Comparison of ENCODE assay signal across 9 mouse cellular contexts in genomic region chr2:168078107-168078830, GRCm38 (mm10). TPM values are rescaled to one million over a fixed set of nuclear protein-coding genes. Genes with fewer than 3 reads are reported as not detected.
DNase-seq lines count a peak whose midpoint lies in the region; ATAC-seq and TF ChIP-seq lines count a peak whose summit lies in the region.
"Had no signal": no experiment of that assay in that cellular context is flagged by ENCODE, and none has a peak within 500 bp of the region (broad histone marks: within the 10 kb centered on the region; RNA-seq: fewer than 3 reads in every experiment).

No protein-coding gene starts in this region.

- no peak for TF ChIP-seq CTCF in MEL (IDR thresholded peaks at IDR 0.05 in 2 of 3, conservative IDR thresholded peaks at IDR 0.05 in 1 of 3; ENCODE audit: control insufficient read depth in 1 of 3, insufficient read depth in 1 of 3, low read depth in 2 of 3, low read length in 3 of 3, poor library complexity in 1 of 3, severe bottlenecking in 1 of 3)

- H3K4me3 ChIP-seq in MEL (ENCODE audit: control insufficient read depth in 1 of 2, insufficient read depth in 1 of 2, low read depth in 2 of 2, low read length in 2 of 2), result no peak overlapping the region
- no peak overlapping the region for H3K4me3 ChIP-seq in forebrain, embryonic 13.5 days

- peak; percentile 11 for DNase-seq in cerebellum, adult 11 months
- DNase-seq in cerebellum, postnatal 10 days, result no peak
- peak; percentile 32 for DNase-seq in MEL (ENCODE audit: low read depth, low spot score)
- peak; percentile 83 for DNase-seq in kidney, postnatal 14 days
- DNase-seq in ovary, postnatal 36 days (ENCODE audit: low spot score), result peak; percentile 64
- DNase-seq in frontal cortex, postnatal 10 days (ENCODE audit: low spot score in 2 of 2), result no peak
- DNase-seq in layer of hippocampus, postnatal 36 days, result no peak

- H3K79me2 ChIP-seq in MEL (ENCODE audit: control insufficient read depth, insufficient read depth, low read length, poor library complexity), result peaks cover 1% of the 10 kb centered on the region; the same call in 1 of the 2 replicates

- no peak overlapping the region for H3K27ac ChIP-seq in MEL (ENCODE audit: control insufficient read depth, low read depth, low read length)
- H3K27ac ChIP-seq in forebrain, embryonic 13.5 days, result no peak overlapping the region

- H3K9ac ChIP-seq in MEL (ENCODE audit: control insufficient read depth, low read depth, low read length, poor library complexity, severe bottlenecking), result no peak overlapping the region
- H3K9ac ChIP-seq in forebrain, embryonic 13.5 days, result no peak overlapping the region

- H3K27me3 ChIP-seq in MEL (ENCODE audit: control insufficient read depth in 1 of 2, insufficient read depth in 2 of 2, low read length in 2 of 2), result peaks cover 0 to 2% of the 10 kb centered on the region in 2 experiments; a peak in 2 of 4 replicates
- H3K27me3 ChIP-seq in forebrain, embryonic 13.5 days, result peaks cover 13% of the 10 kb centered on the region

- H3K9me3 ChIP-seq in MEL (replicated peaks; ENCODE audit: insufficient read depth, low read length), result no peaks in the 10 kb centered on the region
- H3K9me3 ChIP-seq in forebrain, embryonic 13.5 days (replicated peaks), result no peaks in the 10 kb centered on the region

- no peak for TF ChIP-seq EP300 in MEL (IDR thresholded peaks at IDR 0.05; ENCODE audit: low read depth in 1 of 2, low read length in 2 of 2)

- 45% methylated on average over 15 of the region's 15 CpGs for WGBS in forebrain, embryonic 13.5 days

- no peak for TF ChIP-seq RAD21 in MEL (IDR thresholded peaks at IDR 0.05; ENCODE audit: low read depth, low read length)

- H3K4me1 ChIP-seq in MEL (ENCODE audit: control insufficient read depth in 1 of 2, insufficient read depth in 2 of 2, low read length in 2 of 2), result peaks cover 2 to 15% of the 10 kb centered on the region in 2 experiments; a peak in 3 of 4 replicates
- H3K4me1 ChIP-seq in forebrain, embryonic 13.5 days, result peaks cover 27% of the 10 kb centered on the region

- H3K36me3 ChIP-seq in MEL (ENCODE audit: control insufficient read depth in 1 of 2, insufficient read depth in 2 of 2, low read length in 2 of 2), result peaks cover 0 to 7% of the 10 kb centered on the region in 2 experiments; a peak in 2 of 4 replicates
- H3K36me3 ChIP-seq in forebrain, embryonic 13.5 days (ENCODE audit: poor library complexity, severe bottlenecking), result no peaks in the 10 kb centered on the region

- ATAC-seq in forebrain, embryonic 13.5 days, result no peak
- ATAC-seq: hindbrain, embryonic 16.5 days had no signal

- no peak overlapping the region for H3K4me2 ChIP-seq in forebrain, embryonic 13.5 days

- TF ChIP-seq POLR2A in MEL (IDR thresholded peaks at IDR 0.05; ENCODE audit: control insufficient read depth in 1 of 2, insufficient read depth in 1 of 2, low read depth in 1 of 2, low read length in 2 of 2, poor library complexity in 1 of 2), result no peak

TF ChIP-seq in MEL, 35 proteins besides CTCF, POLR2A, EP300 and RAD21:
- TF ChIP-seq ELF1 (IDR thresholded peaks at IDR 0.05; ENCODE audit: low read depth, low read length) (no peak), POLR2AphosphoS2 (IDR thresholded peaks at IDR 0.05; ENCODE audit: low read length) (no peak), NELFE (IDR thresholded peaks at IDR 0.05; ENCODE audit: low read depth, low read length) (no peak), JUND (IDR thresholded peaks at IDR 0.05; ENCODE audit: low read depth, low read length) (no peak)

RNA-seq across cellular contexts. Expression of gene Pard6b, which starts 2.5 kb away (rescaled TPM):
- 3.8 and 3.9 TPM in 2 replicates for total RNA-seq in MEL (2012; rRNA removed)
- polyA plus RNA-seq in MEL (2012; ENCODE audit: insufficient read depth in 1 of 2, insufficient read length in 2 of 2, low read depth in 1 of 2, low replicate concordance in 2 of 2, missing spikeins in 1 of 2), result 1 to 10 TPM in 1 of 2 experiments, not detected in 1; 7.6 TPM
- 1 to 10 TPM; 4.1 to 4.3 TPM for total RNA-seq in layer of hippocampus, postnatal 36 days (2021)
- polyA plus RNA-seq in forebrain, embryonic 13.5 days (2015; fragmentation: Nextera tagmentation; extraction: Ambion mirVana), result 7.6 and 7.7 TPM in 2 replicates

Comparison
In these comparisons a context has a peak if more than half of its experiments do, and no peak if none do; other contexts are left out.
1. DNase-seq: peak in cerebellum, adult 11 months (single experiment), MEL (single experiment), kidney, postnatal 14 days (single experiment) and ovary, postnatal 36 days (single experiment); none in cerebellum, postnatal 10 days (0 of 2), frontal cortex, postnatal 10 days (0 of 2) and layer of hippocampus, postnatal 36 days (0 of 2).